Mouse (Mus musculus) intestine, embryonic 16.5 days (tissue): ENCODE results near the gene Srebf2. TPM values are rescaled to one million over a fixed set of nuclear protein-coding genes. Genes with fewer than 3 reads are reported as not detected.

ENCODE experiments used
- ATAC-seq: fragments of 200-750 bp; cut with Nextera tagmentation; 2 replicates; pipeline ENCODE4 v1.8.0; 2017; ENCODE audit warnings: moderate TSS enrichment, moderate library complexity
- H3K27ac ChIP-seq: fragments of 300-500 bp; sonication (generic); 2 replicates; pipeline ENCODE4 v1.5.1; 2014; ENCODE audit warnings: mild to moderate bottlenecking, low read length
- H3K27me3 ChIP-seq: fragments of 300-500 bp; sonication (generic); replicated peaks from 2 replicates; pipeline ENCODE4 v1.6.1; 2014; ENCODE audit warnings: low read length, control low read depth, mixed read lengths; ENCODE audit not compliant: control insufficient read depth, insufficient read depth
- H3K36me3 ChIP-seq: fragments of 300-500 bp; sonication (generic); 2 replicates; pipeline ENCODE4 v1.6.1; 2014; ENCODE audit warnings: low read length, control low read depth; ENCODE audit not compliant: control insufficient read depth, insufficient read depth
- H3K4me1 ChIP-seq: fragments of 300-500 bp; sonication (generic); 2 replicates; pipeline ENCODE4 v1.6.1; 2014; ENCODE audit warnings: low read length, control low read depth, mixed read lengths; ENCODE audit not compliant: control insufficient read depth, insufficient read depth
- H3K4me2 ChIP-seq: fragments of 300-500 bp; sonication (generic); 2 replicates; pipeline ENCODE4 v1.6.1; 2014; ENCODE audit warnings: low read depth, low read length, control low read depth
- H3K4me3 ChIP-seq: fragments of 300-500 bp; sonication (generic); 2 replicates; pipeline ENCODE4 v1.5.1; 2014; ENCODE audit warnings: mild to moderate bottlenecking, low read length
- H3K9ac ChIP-seq: fragments of 300-500 bp; sonication (generic); 2 replicates; pipeline ENCODE4 v1.6.1; 2014; ENCODE audit warnings: low read depth, low read length
- H3K9me3 ChIP-seq: fragments of 300-500 bp; sonication (generic); 2 replicates; pipeline ENCODE4 v1.6.1; 2016; ENCODE audit warnings: low read length, control low read depth; ENCODE audit not compliant: control insufficient read depth
- WGBS: fragments of 180-500 bp; shearing (Covaris S2); extraction: QIAGEN DNeasy Blood & Tissue Kit; methylation state at CpG from one replicate; pipeline ENCODE4 v1.1.7; 2014; 5-methylcytosine and 5-hydroxymethylcytosine counted together
- polyA plus RNA-seq: library from polyadenylated mRNA; unstranded; fragments of >200 nt; fragmentation: Nextera tagmentation; extraction: Ambion mirVana; gene quantifications from 2 replicates; pipeline ENCODE4 v1.2.1, GENCODE M21; 2015

Gene Srebf2
- polyA plus RNA-seq, 1 experiment from 2014 or later = 141 TPM

- Histone ChIP-seq H3K36me3 (no peaks in the 10 kb centered on the region), H3K27me3 (no peaks in the 10 kb centered on the region), H3K9me3 (no peaks in the 10 kb centered on the region), H3K4me2 (peak overlapping the region; percentile 39; the same call in 1 of the 2 replicates), H3K4me3 (no peak overlapping the region), H3K27ac (peak overlapping the region; percentile 86), H3K9ac (0 out of 2 replicates have a peak overlapping the region, but pooled peaks have one; percentile 26), H3K4me1 (peaks cover 78% of the 10 kb centered on the region)
- no peak for ATAC-seq
- 82% methylated on average over 10 of the region's 10 CpGs for WGBS
Observed at GRCm38 (mm10) chr15:82163356-82164060, 16.5 kb downstream of the Srebf2 start.

DNA sequence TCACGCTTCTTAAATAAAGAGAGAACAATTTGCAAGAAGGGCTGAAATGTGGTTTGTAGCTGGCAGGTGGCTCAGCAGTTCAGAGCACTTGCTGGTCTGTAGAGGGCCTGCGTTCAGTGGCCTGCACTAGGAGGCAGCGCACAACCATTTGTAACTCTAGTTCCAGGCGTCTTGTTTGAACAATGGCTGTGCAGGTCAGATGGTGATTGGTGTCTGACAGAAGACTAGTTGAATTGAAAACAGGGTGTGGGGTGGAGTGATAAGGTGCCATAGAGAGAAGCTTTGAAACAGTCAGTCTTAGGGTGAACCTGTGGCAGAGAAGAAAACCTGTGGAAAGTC lies 17.0 kb downstream of the Srebf2 start:
- H3K27me3 ChIP-seq = no peaks in the 10 kb centered on the region
- ATAC-seq = peak; percentile 39
- peak overlapping the region; percentile 86 for H3K27ac ChIP-seq
- H3K36me3 ChIP-seq = no peaks in the 10 kb centered on the region
- WGBS = 57% methylated on average over 4 of the region's 4 CpGs
- H3K4me2 ChIP-seq = peak overlapping the region; percentile 39
- H3K9ac ChIP-seq = peak overlapping the region; percentile 26; the same call in 1 of the 2 replicates
- no peak overlapping the region for H3K4me3 ChIP-seq
- H3K4me1 ChIP-seq = peaks cover 73% of the 10 kb centered on the region
- H3K9me3 ChIP-seq = no peaks in the 10 kb centered on the region

- H3K9ac ChIP-seq = peak overlapping the region; percentile 26; the same call in 1 of the 2 replicates
- WGBS = 53% methylated on average over 7 of the region's 7 CpGs
- ATAC-seq = peak; percentile 77
- no peaks in the 10 kb centered on the region for H3K9me3 ChIP-seq
- H3K4me2 ChIP-seq = peak overlapping the region; percentile 39
- no peak overlapping the region for H3K4me3 ChIP-seq
- no peaks in the 10 kb centered on the region for H3K27me3 ChIP-seq
- H3K4me1 ChIP-seq = peaks cover 68% of the 10 kb centered on the region
- no peaks in the 10 kb centered on the region for H3K36me3 ChIP-seq
- H3K27ac ChIP-seq = peak overlapping the region; percentile 86
Observed at GRCm38 (mm10) chr15:82164496-82164895, 17.5 kb downstream of the Srebf2 start.

GRCm38 (mm10) chr15:82165332-82166239 lies 18.6 kb downstream of the Srebf2 start:
- no peaks in the 10 kb centered on the region for H3K27me3 ChIP-seq
- H3K9ac ChIP-seq = peak overlapping the region; percentile 56; the same call in 1 of the 2 replicates
- peak overlapping the region; percentile 86 for H3K27ac ChIP-seq
- peak overlapping the region; percentile 38 for H3K4me2 ChIP-seq
- H3K9me3 ChIP-seq = no peaks in the 10 kb centered on the region
- peaks cover 4% of the 10 kb centered on the region; the same call in 1 of the 2 replicates for H3K36me3 ChIP-seq
- H3K4me1 ChIP-seq = peaks cover 61% of the 10 kb centered on the region
- WGBS = 52% methylated on average over 8 of the region's 8 CpGs
- peak; percentile 70 for ATAC-seq
- H3K4me3 ChIP-seq = no peak overlapping the region

DNA sequence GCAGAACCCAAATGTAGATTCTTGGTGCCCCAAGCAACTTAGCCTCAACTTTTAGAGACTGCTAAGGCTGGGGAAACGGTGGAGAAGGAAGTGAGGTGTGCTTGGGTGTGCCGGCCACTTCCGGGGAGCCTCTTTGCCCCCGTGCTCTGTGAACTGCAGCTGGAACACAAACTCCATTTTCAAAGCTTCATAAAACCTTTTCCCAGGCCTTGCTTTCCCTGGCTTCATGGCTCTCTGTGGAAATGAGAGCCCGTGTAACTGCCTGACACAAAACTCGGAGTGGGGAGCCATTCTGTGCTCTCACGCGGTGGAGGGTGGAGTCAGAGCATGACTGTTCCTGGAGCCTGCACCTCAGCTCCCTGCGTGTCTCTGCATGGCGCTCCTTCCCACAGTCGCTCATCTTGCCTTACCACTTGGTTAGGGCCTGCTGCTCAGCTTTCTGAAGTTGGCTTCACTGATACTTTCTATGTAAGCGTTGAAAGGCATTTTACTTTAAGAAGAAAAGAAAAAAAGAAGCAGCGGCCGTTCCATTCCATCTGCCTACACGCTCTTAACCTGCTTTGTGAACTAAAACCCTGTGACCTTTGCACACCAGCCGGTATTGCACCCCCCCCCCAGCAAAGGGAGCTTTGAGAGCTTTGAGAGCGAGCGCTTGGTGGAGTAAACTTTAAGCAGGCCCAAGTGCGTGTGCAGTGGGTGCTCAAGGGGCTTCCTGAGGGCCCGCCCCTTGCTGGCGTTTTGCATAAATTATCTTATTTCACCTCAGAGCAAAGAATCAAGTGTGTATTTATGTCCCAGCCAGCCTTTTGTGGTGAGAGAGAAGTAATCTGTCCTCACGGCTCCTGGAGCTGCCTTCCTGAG lies 19.5 kb downstream of the Srebf2 start:
- Histone ChIP-seq H3K4me3 (peak overlapping the region; percentile 17), H3K9ac (peak overlapping the region; percentile 56), H3K36me3 (peaks cover 4% of the 10 kb centered on the region; the same call in 1 of the 2 replicates), H3K27me3 (no peaks in the 10 kb centered on the region), H3K9me3 (no peaks in the 10 kb centered on the region), H3K4me2 (peak overlapping the region; percentile 38), H3K4me1 (peaks cover 52% of the 10 kb centered on the region), H3K27ac (peak overlapping the region; percentile 86)
- 46% methylated on average over 22 of the region's 22 CpGs for WGBS
- ATAC-seq = no peak

- H3K4me3 ChIP-seq = no peak overlapping the region
- peaks cover 4% of the 10 kb centered on the region; the same call in 1 of the 2 replicates for H3K36me3 ChIP-seq
- 0 out of 2 replicates have a peak overlapping the region, but pooled peaks have one; percentile 56 for H3K9ac ChIP-seq
- H3K27ac ChIP-seq = peak overlapping the region; percentile 86
- ATAC-seq = no peak
- H3K9me3 ChIP-seq = no peaks in the 10 kb centered on the region
- H3K4me2 ChIP-seq = peak overlapping the region; percentile 38; the same call in 1 of the 2 replicates
- H3K27me3 ChIP-seq = no peaks in the 10 kb centered on the region
- WGBS = 60% methylated on average over 23 of the region's 23 CpGs
- H3K4me1 ChIP-seq = peaks cover 50% of the 10 kb centered on the region
Observed at GRCm38 (mm10) chr15:82167201-82168168, 20.5 kb downstream of the Srebf2 start.

- no peaks in the 10 kb centered on the region for H3K27me3 ChIP-seq
- no peak overlapping the region for H3K4me3 ChIP-seq
- H3K4me2 ChIP-seq = no peak overlapping the region
- WGBS = 76% methylated on average over 5 of the region's 5 CpGs
- no peak overlapping the region for H3K9ac ChIP-seq
- no peak overlapping the region for H3K27ac ChIP-seq
- H3K9me3 ChIP-seq = no peaks in the 10 kb centered on the region
- H3K4me1 ChIP-seq = peaks cover 35% of the 10 kb centered on the region
- ATAC-seq = no peak
- H3K36me3 ChIP-seq = peaks cover 13% of the 10 kb centered on the region
Observed at GRCm38 (mm10) chr15:82169671-82170070, 22.7 kb downstream of the Srebf2 start.
